Mouse (Mus musculus) limb, embryonic 14.5 days (tissue): ENCODE data around the gene Cdh26. TPM values are rescaled to one million over a fixed set of nuclear protein-coding genes. Genes with fewer than 3 reads are reported as not detected.

Experiments
- ATAC-seq: fragments of 200-750 bp; cut with Nextera tagmentation; 2 replicates; pipeline ENCODE4 v1.8.0; 2017; ENCODE audit warnings: low read depth, moderate number of reproducible peaks, moderate TSS enrichment; ENCODE audit not compliant: low FRiP score
- DNase-seq: peaks from one replicate; pipeline ENCODE4 v3.0.0-alpha.2; 2015; ENCODE audit warnings: low spot score
- H3K27ac ChIP-seq: fragments of 300-500 bp; sonication (generic); replicated peaks from 2 replicates; pipeline ENCODE4 v1.5.1; 2014; ENCODE audit warnings: low read depth, mild to moderate bottlenecking, low read length, moderate library complexity, mixed read lengths
- H3K27me3 ChIP-seq: fragments of 300-500 bp; sonication (generic); 2 replicates; pipeline ENCODE4 v1.6.1; 2014; ENCODE audit warnings: low read length, mixed read lengths; ENCODE audit not compliant: control insufficient read depth, insufficient read depth
- H3K36me3 ChIP-seq: fragments of 300-500 bp; sonication (generic); 2 replicates; pipeline ENCODE4 v1.6.1; 2014; ENCODE audit warnings: mild to moderate bottlenecking, low read length, moderate library complexity, mixed read lengths; ENCODE audit not compliant: control insufficient read depth, insufficient read depth
- H3K4me1 ChIP-seq: fragments of 300-500 bp; sonication (generic); 2 replicates; pipeline ENCODE4 v1.6.1; 2014; ENCODE audit warnings: antibody characterized with exemption, low read length, mixed read lengths; ENCODE audit not compliant: control insufficient read depth, insufficient read depth
- H3K4me2 ChIP-seq: fragments of 300-500 bp; sonication (generic); replicated peaks from 2 replicates; pipeline ENCODE4 v1.6.1; 2014; ENCODE audit warnings: low read depth, mild to moderate bottlenecking, low read length, moderate library complexity; ENCODE audit not compliant: severe bottlenecking
- H3K4me3 ChIP-seq: fragments of 300-500 bp; sonication (generic); replicated peaks from 2 replicates; pipeline ENCODE4 v1.5.1; 2014; ENCODE audit warnings: low read length
- H3K9ac ChIP-seq: fragments of 300-500 bp; sonication (generic); 2 replicates; pipeline ENCODE4 v1.6.1; 2014; ENCODE audit warnings: mild to moderate bottlenecking, low read depth, low read length, moderate library complexity; ENCODE audit not compliant: severe bottlenecking
- H3K9me3 ChIP-seq: fragments of 300-500 bp; sonication (generic); 2 replicates; pipeline ENCODE4 v1.6.1; 2016; ENCODE audit warnings: low read length; ENCODE audit not compliant: control insufficient read depth
- POLR2A ChIP-seq: fragments of 200-500 bp; IDR thresholded peaks from 2 replicates; pipeline ENCODE4 v1.8.0; 2012; ENCODE audit warnings: inconsistent platforms, mild to moderate bottlenecking, moderate library complexity, borderline replicate concordance; ENCODE audit not compliant: insufficient read depth, insufficient read length; ENCODE audit errors: extremely low read depth
- WGBS: fragments of 180-500 bp; shearing (Covaris S2); extraction: QIAGEN DNeasy Blood & Tissue Kit; methylation state at CpG from one replicate; pipeline ENCODE4 v1.1.7; 2014; 5-methylcytosine and 5-hydroxymethylcytosine counted together
- polyA plus RNA-seq, 2 experiments: library from polyadenylated mRNA; depleted of rRNA in 1 of 2; stranded (reverse) in 1 of 2; unstranded in 1 of 2; fragments of >200 nt; fragmentation: Nextera tagmentation in 1 of 2; extraction: Ambion mirVana in 1 of 2; gene quantifications; 2 replicates each; pipeline versions ENCODE4 v1.2.1 to v1.2.3; 2012 to 2014

Gene Cdh26
- polyA plus RNA-seq, 2 experiments = 0.21 to 0.33 TPM

- DNase-seq (no peak), ATAC-seq (0 out of 2 replicates have a peak, but pooled peaks have one; percentile 10)
- H3K9me3 ChIP-seq = no peaks in the 10 kb centered on the region
- peaks cover 6% of the 10 kb centered on the region; the same call in 1 of the 2 replicates for H3K36me3 ChIP-seq
- peaks cover 12% of the 10 kb centered on the region for H3K4me1 ChIP-seq
- H3K4me3 ChIP-seq = peak overlapping the region; percentile 62
- 15% methylated on average over 60 of the region's 75 CpGs for WGBS
- peak overlapping the region; percentile 59 for H3K9ac ChIP-seq
- H3K27me3 ChIP-seq = peaks cover 19% of the 10 kb centered on the region
- TF ChIP-seq POLR2A = no peak
- peak overlapping the region; percentile 99 for H3K4me2 ChIP-seq
- no peak overlapping the region for H3K27ac ChIP-seq
Observed at GRCm38 (mm10) chr2:178413481-178414260, 16.7 kb upstream of the Cdh26 start.

- H3K27ac ChIP-seq = peak within 1 kb of the TSS; percentile 48; the same call in 1 of the 2 replicates
- under 1% methylated on average over 30 of the region's 74 CpGs for WGBS
- peak; percentile 77 for ATAC-seq
Observed at GRCm38 (mm10) chr2:178414261-178415149, 15.8 kb upstream of the Cdh26 start, which contains the start of the genes Ppp1r3d and Fam217b. Ppp1r3d (minus strand) TSS chr2:178414472. Fam217b (plus strand) TSS chr2:178414524.

GRCm38 (mm10) chr2:178415150-178415448 is 15.2 kb upstream of the Cdh26 start:
- Histone ChIP-seq H3K4me1 (peaks cover 12% of the 10 kb centered on the region), H3K27me3 (peaks cover 19% of the 10 kb centered on the region), H3K9ac (peak overlapping the region; percentile 59), H3K9me3 (no peaks in the 10 kb centered on the region), H3K27ac (no peak overlapping the region), H3K4me2 (peak overlapping the region; percentile 99), H3K36me3 (peaks cover 6% of the 10 kb centered on the region; the same call in 1 of the 2 replicates), H3K4me3 (peak overlapping the region; percentile 62)
- no peak for ATAC-seq
- 41% methylated on average over 3 of the region's 3 CpGs for WGBS
- DNase-seq = no peak
- no peak for TF ChIP-seq POLR2A

More at GRCm38 (mm10) chr2:178414261-178415149, 15.8 kb upstream of the Cdh26 start, which contains the start of the genes Ppp1r3d and Fam217b:
- DNase-seq = peak; percentile 44
- H3K27me3 ChIP-seq = peaks cover 19% of the 10 kb centered on the region
- TF ChIP-seq POLR2A = no peak
- H3K9me3 ChIP-seq = no peaks in the 10 kb centered on the region
- H3K4me1 ChIP-seq = peaks cover 12% of the 10 kb centered on the region
- H3K36me3 ChIP-seq = peaks cover 6% of the 10 kb centered on the region; the same call in 1 of the 2 replicates
- H3K9ac ChIP-seq = peak within 1 kb of the TSS; percentile 59
- H3K4me2 ChIP-seq = peak within 1 kb of the TSS; percentile 99
- peak within 1 kb of the TSS; percentile 62 for H3K4me3 ChIP-seq

GRCm38 (mm10) chr2:178416427-178416826 is 13.9 kb upstream of the Cdh26 start:
- no peak for TF ChIP-seq POLR2A
- Histone ChIP-seq H3K4me3 (no peak overlapping the region), H3K36me3 (peaks cover 6% of the 10 kb centered on the region; the same call in 1 of the 2 replicates), H3K27me3 (peaks cover 19% of the 10 kb centered on the region), H3K4me1 (peaks cover 12% of the 10 kb centered on the region), H3K9ac (no peak overlapping the region), H3K27ac (no peak overlapping the region), H3K4me2 (no peak overlapping the region), H3K9me3 (no peaks in the 10 kb centered on the region)
- DNase-seq (no peak), ATAC-seq (no peak)
- WGBS = 66% methylated on average over 13 of the region's 13 CpGs

DNA sequence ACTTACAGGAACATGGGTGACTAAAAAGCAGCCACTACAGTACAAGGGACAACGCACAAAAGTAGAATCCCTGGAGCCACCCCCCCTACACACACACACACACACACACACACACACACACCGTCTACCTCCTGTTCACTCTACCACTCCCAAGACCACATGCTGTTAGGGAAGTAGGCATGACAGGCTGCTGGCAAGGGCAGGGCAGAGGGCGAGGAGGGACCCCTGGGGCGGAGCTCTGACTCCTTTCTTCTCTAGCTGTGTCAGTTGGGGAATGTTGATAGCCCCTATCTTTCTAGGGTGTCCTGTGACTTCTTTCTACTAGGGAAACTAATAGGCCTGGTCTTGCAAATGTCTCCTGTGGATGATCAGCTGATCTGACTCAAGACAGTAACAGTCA is 13.4 kb upstream of the Cdh26 start:
- ATAC-seq (no peak), DNase-seq (no peak)
- Histone ChIP-seq H3K27ac (no peak overlapping the region), H3K9ac (no peak overlapping the region), H3K9me3 (no peaks in the 10 kb centered on the region), H3K4me2 (no peak overlapping the region), H3K36me3 (peaks cover 6% of the 10 kb centered on the region; the same call in 1 of the 2 replicates), H3K4me3 (no peak overlapping the region), H3K27me3 (peaks cover 19% of the 10 kb centered on the region), H3K4me1 (peaks cover 12% of the 10 kb centered on the region)
- no peak for TF ChIP-seq POLR2A
- WGBS = 66% methylated on average over 4 of the region's 4 CpGs
